Mouse (Mus musculus) bone marrow macrophage, adult 2 months (primary cell): ENCODE results near the gene Nolc1.

Source experiments
- CTCF ChIP-seq: IDR thresholded peaks from 2 replicates; pipeline ENCODE4 v1.5.1; 2012; ENCODE audit warnings: low read depth, mild to moderate bottlenecking, low read length, moderate library complexity
- POLR2A ChIP-seq: IDR thresholded peaks from 2 replicates; pipeline ENCODE4 v1.6.1; 2012; ENCODE audit warnings: mild to moderate bottlenecking, low read depth, low read length, borderline replicate concordance

DNA sequence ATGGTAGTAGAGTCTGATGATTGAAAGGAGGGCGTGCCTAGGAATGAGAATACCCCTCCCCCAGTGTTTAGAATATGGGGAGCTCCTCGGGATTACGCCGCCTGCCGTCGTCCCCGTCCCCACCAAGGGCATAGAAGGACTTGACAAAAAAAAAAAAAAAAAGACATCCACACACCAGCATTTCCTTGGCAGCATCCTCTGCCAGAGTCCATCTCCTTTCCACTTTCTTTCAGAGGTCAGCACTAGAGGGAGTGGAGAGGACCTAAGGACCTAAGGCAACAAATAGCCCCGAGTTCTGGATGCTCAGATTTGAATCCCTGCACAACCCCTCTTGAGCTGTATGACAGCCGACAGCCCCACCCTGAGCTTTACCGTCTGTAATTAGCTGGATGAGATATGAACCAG is 29.0 kb upstream of the Nolc1 start:
- TF ChIP-seq CTCF (no peak), POLR2A (no peak)
